Mouse (Mus musculus) frontal cortex, postnatal 10 days (tissue): ENCODE data around the gene 4930404H24Rik.
"Not testable (repeated sequence)": the region's sequence is repeated elsewhere in the genome, so short reads cannot be mapped to it uniquely, and the experiment has no call there.

ENCODE experiments used
- DNase-seq, 2 experiments: peaks; one replicate each; pipeline ENCODE4 v3.0.0; 2022; ENCODE audit warnings: low spot score in 2 of 2, mixed read lengths in 1 of 2

Gene 4930404H24Rik

GRCm38 (mm10) chr2:153478583-153478982, 14.0 kb upstream of the 4930404H24Rik start:
- peak in 1 of 2 experiments; percentile 72 for DNase-seq

GRCm38 (mm10) chr2:153479486-153479885, 13.1 kb upstream of the 4930404H24Rik start:
- no peak for DNase-seq

DNA sequence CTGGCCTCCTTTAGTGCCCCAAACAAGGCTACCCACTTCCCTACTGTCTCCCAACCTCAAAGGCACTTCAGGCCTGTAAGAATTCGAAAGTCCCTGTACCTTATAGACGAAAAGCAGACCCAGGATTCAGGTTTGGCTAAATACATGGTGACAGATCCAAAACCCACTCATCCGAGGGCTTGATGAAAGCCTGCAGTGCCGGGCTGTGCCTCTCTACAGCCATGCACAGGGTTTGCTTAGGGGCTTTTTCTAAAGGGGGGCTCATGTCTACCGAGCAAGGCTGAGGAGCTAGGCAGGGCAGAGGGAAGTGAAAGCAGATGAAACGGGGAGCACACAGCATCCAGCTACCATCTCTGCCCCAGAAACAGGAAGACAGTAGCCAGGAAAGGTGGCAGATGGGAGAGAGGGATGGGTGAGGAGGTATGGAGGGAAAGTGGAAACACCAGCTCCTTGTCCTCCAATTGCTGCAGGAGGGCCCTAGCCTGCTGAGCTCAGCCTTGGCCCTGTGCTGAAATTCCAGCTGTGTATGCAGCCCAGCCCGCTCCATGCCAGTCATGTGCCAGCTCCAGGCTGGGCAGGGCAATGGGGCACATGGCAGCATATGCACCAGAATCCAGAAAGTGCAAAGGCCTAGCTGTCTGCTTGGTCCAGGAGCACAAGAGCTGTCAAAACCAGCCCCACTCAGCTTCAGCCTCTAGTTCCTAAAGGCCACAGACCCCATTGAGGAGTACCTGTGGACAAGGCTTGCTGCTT, 11.3 kb upstream of the 4930404H24Rik start:
- no peak for DNase-seq

DNA sequence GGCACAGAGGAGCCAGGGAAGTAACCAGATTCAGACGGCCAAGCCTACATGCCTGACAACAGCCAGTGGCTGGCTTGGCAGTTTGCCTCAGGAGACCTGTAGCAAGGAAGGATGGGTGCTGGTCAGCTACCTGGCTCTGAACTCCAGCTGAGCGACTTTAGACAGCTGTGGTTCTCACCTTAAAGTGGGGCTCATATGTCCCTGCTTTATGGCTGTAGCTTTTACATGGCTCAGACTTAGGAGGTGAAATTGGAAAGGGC, 10.8 kb upstream of the 4930404H24Rik start:
- DNase-seq = no peak

- peak; percentile 69 to 75 for DNase-seq
Observed at GRCm38 (mm10) chr2:153483118-153483983, 9.2 kb upstream of the 4930404H24Rik start.

- DNase-seq = no peak
Observed at GRCm38 (mm10) chr2:153484071-153484470, 8.5 kb upstream of the 4930404H24Rik start.

DNA sequence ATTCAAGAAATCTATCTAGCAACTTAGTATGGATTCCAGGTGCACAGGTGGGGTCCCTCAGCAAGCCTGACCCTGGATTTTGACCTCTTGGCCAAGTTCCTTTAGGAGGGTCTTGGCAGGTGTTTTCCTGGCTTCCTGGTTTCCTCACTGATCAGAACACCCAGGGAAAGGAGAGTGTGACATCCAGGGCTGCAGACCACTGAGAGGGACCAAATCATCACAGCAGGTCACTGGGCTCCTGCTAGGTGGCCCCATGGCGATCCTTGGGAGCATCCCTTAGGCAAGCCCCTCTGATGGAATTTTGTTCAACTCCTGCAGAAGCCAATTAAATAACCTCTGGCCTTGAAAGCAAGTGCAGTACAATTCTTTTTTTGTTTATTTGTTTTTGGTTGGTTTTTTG, 2.5 kb upstream of the 4930404H24Rik start:
- no peak for DNase-seq

- DNase-seq = no peak
Observed at GRCm38 (mm10) chr2:153490940-153491339, 1.6 kb upstream of the 4930404H24Rik start.

- no peak for DNase-seq
Observed at GRCm38 (mm10) chr2:153491512-153492178, 945 bp upstream of the 4930404H24Rik start.

GRCm38 (mm10) chr2:153492179-153492517, 442 bp upstream of the 4930404H24Rik start:
- no peak for DNase-seq

GRCm38 (mm10) chr2:153493393-153493731, 772 bp downstream of the 4930404H24Rik start:
- no peak for DNase-seq

DNA sequence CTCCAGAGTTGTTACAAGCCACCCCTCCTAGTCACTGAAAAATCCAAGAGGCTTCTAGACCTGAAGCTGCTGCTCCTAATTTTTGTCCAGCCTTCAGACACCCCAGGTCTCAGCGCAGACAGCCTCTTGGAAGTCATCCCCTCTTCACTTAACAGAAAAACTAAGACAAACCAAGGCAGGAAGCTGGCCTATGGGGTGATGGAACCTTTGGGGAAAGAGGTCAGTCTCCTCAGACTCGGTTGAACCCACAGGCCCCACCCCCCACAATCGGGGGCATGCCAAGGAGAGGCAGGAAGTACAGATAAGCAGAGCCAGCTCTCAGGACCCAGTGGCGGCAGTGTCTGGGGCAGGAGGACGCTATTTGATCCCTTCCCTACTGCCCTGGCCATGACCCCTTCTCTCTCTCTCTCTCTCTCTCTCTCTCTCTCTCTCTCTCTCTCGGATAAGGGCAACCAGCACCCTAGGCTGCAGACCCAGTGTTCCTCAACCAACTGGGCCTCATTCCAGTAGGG, 1.2 kb downstream of the 4930404H24Rik start:
- no peak for DNase-seq

DNA sequence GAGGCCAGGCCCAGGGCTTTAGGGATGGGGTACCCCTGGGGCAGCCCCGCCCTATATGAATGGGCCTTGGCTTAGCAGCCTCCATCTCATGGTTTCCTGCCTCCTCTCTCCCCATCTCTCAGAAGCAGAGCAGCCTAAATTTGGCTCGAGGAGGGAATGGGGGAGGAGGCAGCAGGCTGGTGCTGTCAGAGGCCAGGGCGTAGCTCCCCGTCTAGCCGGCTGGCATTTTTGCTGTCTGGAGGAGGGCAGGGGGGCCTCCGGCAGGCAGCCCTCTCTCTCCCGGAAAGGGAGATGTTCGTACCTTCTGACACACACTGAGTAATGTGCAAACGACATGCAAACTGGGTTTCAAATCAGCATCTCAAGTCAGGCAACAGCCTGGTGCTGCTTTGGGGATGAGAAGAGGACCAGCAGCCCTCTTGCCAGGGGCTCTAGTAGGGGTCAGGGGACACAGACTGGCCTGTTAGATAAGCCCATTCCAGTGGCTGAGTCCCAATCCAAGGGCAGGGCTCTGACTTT, 1.8 kb downstream of the 4930404H24Rik start:
- peak; percentile 55 to 60 for DNase-seq

GRCm38 (mm10) chr2:153495391-153495790, 2.8 kb downstream of the 4930404H24Rik start:
- not testable (repeated sequence) for DNase-seq

DNA sequence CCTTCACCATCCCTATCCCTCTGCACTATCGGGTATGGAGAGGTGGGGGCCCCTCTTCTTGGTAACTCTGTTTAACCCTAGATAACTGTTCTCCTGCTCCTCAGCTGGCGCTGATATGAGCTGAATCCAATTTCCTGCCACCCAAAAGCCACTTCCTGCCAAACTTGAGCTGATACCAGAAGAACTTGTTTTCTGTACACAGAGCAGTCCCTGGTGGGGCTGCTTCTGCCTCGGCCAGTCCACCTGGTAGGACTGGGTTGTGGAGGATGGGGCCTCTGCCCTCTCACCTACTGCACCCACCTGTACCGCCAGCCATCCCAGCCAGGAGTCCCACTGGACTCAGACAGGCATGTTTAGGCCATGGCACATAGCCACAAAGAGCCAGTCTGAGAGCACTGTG, 3.2 kb downstream of the 4930404H24Rik start:
- no peak for DNase-seq

DNA sequence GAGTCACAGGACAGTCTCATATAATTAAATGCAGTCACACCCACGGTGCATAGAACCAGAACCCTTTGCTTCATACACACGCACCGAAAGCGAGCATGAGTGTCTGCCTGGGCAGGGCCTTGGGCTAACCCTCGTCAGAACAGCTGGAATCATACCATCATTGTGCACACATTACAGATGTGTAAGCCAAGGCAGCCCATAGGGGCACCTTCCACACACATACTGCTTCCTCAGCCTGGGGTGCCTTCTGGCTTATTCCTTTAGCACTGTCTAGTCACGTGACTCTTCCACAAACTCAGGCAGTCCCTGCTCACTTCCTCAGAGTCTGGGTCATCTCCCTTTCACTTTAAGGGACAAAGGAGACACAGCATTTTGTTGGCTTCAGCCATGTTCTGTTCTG, 3.7 kb downstream of the 4930404H24Rik start:
- DNase-seq = no peak

GRCm38 (mm10) chr2:153496898-153497297, 4.3 kb downstream of the 4930404H24Rik start:
- DNase-seq = peak in 1 of 2 experiments; percentile 41

GRCm38 (mm10) chr2:153499154-153499553, 6.6 kb downstream of the 4930404H24Rik start:
- no peak for DNase-seq

DNA sequence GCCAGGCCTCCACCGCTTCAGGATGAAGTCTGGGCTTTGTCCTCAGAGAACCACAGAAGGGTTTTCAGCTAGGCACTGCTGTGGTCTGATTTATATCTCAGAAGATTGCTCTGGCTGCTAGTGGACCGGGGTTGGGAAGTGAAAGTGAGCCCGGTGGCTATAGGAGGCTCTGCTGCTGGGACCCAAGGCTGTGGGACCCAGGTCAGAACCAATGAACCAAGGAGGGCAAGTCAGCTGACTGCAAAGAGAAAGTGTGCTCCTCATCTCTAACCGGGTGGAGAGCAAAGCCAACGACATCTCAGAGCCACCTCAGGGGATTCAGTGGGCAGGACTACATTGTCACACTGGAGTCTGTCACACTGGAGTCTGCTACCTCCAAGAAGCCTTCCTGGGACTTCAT, 13.8 kb downstream of the 4930404H24Rik start:
- DNase-seq = no peak

DNA sequence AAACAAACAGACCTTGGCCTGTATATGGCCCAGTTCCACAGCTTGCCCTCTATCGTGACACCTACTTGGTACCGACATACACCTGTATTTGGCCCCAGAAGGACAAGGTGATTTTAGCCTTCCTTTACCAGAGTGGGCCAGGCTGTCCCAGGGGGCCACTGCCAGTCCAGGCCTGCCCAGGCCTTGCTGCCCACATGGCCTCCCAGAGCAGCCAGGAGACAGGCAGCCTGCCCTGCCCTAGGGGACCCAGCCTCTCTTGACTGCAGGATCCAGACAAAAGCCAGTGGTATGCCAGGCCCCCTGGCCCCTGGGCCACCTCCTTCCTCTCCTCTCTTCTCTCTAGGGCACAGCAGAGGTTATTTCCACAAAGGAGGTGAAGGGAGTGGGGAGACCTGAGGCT, 15.4 kb downstream of the 4930404H24Rik start:
- no peak for DNase-seq

- no peak for DNase-seq
Observed at GRCm38 (mm10) chr2:153508405-153508804, 15.8 kb downstream of the 4930404H24Rik start.
